Mouse (Mus musculus): ENCODE data around the gene Sctr.

The Sctr gene

GRCm38 (mm10) chr1:120111766-120112165, 105.1 kb downstream of the Sctr start:
- DNase-seq, result peak; percentile 48

DNA sequence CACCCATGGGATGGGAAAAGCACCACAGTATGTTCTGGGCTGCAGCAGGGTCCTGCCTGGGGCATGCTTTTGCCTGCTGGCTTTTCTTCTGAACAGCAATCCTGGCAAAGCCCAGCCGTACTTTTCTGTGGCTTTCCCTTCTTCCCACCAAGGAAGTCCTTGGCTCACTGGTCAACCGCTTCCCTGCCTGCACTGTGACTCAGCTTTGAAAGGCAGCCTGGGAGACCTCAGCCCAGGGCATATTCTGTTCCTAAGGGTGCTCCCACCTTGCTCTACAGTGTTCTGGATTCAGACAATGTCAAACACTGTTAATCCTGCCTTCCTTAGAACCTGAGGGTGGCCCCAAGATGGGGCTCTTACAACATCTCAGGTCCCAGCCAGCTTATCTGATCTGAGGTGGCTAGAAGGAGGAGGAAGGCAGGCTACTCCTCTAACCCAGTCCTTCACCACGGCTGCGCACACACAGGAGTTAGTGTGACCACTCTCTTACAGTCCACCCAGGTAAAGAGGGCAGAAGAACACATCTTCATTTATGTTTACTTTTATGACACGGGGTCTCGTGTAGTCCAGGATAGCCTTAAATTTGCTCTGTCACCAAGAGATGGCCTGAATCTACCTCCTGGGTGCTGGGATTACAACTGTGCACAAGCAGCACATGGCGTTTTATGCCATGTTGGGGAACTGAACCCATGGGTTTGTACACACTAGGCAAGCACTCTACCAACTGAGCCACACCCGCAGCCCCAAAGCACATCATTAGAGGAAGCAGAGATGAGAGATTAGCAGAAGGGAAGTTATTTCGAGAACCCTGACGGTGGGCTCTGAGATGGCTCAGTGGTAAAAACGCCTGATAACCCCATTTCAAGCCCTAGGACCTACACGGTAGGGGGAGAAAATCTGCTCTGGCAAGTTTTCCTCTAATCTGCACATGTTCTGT, 105.8 kb downstream of the Sctr start:
- DNase-seq, result no peak

Data from kidney, postnatal 14 days (tissue).